Mouse (Mus musculus): ENCODE measurements around the gene Selplg. TPM values are rescaled to one million over a fixed set of nuclear protein-coding genes. Genes with fewer than 3 reads are reported as not detected.

Selplg gene
- total RNA-seq, 2 experiments from 2014 or later, result 109 to 288 TPM

DNA sequence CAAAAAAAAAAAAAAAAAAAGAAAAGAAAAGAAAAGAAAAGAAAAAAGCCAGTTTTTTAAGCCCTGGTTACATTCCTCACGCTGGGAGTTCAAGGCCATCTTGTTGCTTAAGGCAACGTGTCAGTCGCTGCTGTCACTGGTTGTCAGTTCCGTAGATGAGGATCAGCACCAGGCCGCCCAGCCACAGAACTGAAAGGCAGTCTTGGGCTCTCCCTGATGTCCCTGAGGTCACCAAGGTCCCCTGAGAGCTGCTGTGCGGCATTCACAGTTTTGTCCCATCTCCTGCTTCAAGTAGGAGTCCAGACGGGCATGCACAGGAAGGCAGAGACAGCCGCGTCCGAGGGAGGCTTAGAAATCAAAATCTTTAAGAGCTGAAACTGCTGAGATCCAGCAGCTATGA lies 56.9 kb downstream of the Selplg start:
- ATAC-seq (replicated peaks; ENCODE audit: poor library complexity, severe bottlenecking), result no peak

DNA sequence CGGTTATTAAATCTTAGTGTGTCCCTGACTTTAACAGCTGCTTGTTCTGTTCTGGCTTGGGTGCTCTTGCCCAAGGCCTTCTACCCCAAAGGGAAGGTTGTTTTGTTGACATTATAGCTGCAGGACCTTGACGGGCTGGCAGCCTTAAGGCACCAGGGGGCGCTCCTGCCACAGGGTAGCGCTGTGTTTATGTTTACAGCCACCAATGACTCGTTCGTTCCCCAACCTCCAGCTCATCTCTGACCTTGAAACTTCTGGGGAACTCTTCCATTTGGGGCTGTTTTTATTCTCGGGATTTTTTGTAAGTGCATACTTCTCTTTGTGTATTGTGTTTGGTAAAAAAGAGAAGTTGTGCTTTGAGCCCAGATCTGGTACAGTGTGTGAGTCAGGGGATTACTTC lies 58.8 kb downstream of the Selplg start:
- ATAC-seq (replicated peaks; ENCODE audit: poor library complexity, severe bottlenecking), result peak; percentile 38

DNA sequence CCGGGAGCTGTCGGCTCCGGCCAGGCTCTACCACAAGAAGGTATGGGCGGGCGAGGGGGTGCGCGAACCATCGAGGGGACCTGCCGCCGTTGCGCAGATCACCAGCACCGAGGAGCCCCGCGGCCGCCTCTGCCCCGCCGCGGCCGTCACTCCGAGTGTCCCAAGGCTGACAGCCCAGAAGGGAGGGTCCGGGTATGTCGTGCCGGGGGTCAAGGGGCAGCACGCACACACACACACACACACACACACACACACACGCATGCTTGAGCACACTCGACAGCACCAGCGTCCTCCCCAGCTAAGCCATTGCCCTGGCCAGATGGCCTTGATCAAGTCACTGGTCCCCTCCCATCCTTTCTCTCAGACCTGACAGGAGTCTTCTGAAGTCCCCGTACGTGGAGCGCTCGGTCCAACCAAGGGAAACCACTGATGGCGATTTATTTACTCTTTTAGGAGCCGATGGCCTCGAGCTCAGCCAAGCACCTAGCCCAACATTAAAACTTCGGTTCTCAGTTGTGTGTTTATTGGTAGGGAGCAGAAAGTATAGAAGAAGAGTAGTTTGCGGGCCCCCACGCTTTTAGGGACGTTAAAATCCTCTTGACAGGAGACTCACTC lies 59.4 kb downstream of the Selplg start:
- ATAC-seq (replicated peaks; ENCODE audit: poor library complexity, severe bottlenecking), result no peak

DNA sequence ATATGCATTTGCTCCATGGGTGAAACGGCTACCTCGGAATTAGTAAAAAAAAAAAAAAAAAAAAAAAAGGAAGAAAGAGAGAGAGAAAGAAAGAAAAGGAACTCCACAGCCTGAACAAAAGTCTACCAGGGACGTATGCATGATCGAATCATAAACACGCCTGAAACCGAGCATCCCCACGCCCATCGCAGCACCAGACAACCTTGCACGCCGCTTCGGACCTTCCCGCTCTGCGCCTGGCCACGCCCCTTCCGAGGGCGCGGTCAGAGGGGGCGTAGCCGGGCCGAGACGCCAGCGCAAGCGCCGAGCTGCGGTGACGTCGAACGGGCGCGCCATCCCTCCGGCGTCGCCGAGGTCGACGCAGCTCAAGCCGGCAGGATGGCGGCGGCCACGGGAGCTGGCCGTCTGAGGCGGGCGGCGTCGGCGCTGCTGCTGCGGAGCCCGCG lies 60.0 kb downstream of the Selplg start, which contains the start of the genes Sart3 and Iscu:
Gene Sart3 (minus strand): TSS at position 61 of the 446 bp plus-strand sequence.
Gene Iscu (plus strand): TSS at position 299 of the 446 bp plus-strand sequence.
- ATAC-seq (replicated peaks; ENCODE audit: poor library complexity, severe bottlenecking), result peak; percentile 59

DNA sequence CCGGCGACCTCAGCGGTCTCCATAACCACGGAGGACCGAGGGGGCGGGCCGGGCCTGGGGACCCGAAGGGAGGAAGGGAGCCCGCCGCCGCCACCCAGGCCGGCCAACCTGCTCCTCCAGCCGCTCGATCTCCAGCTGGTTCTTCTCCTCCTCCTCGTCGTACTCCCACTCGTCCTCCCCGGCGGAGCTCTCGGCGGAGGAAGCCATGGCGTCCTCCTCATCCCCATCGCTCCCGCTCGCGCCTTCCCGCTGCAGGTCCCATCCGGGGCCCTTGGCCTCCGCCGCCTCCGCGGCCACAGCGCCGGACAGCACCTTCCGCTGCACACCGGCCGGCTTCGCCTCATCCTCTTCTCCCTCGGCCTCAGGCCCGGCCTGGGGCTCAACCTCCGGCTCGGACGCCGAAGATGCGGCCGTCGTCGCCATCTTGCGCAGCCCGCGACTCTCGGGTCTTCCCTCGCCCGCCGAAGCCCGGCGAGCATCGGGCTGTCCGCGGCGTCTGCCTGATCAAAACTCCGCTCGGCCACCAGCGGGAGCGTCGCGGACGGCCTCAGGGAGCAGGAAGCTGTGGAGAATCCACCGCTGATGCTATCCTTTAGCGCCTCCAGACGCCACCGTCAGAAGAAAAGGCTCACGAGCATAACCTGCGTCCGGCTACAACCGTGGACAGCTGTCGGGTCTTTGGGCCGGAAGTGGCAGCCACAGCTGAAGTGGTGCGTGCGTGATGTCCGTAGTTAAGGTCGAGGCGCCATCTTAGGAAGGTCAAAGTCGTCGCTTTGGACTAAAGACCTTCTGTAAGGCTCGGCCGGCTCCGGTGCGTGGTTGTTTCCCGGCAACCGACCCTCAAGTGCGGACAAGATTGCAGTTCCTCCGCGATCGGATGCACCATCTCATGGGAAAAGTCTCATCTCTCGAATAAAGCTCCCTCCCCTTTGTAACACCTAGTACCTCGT lies 61.0 kb downstream of the Selplg start:
- peak; percentile 56 for ATAC-seq (replicated peaks; ENCODE audit: poor library complexity, severe bottlenecking)

DNA sequence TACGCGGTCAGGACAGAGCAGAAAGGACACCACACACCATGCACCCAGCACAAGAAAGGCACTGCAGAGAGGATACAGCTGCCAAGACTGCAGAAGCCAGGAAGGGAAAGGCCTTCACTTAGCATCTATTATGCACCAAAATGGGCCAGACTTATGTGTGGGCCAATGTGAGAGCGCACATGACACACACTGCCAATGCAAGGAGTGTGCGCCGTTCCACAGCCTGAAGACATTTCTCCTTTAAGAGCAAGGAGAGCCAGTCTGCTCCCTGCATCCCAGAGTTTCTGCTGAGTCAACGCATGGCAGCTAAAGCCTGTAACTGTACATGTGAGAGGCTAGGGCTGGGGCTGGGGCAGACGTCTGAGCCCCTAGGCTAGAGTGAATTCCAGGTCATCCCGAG lies 63.6 kb downstream of the Selplg start:
- no peak for ATAC-seq (replicated peaks; ENCODE audit: poor library complexity, severe bottlenecking)

Other genes starting within 250 kb of the Selplg start
- gene Cmklr1, start 182.2 kb downstream of the Selplg start, total RNA-seq (2014; fragmentation: Nextera tagmentation), result 1.7 TPM in 1 of 2 replicates, not detected in the other
- not detected in 2 replicates for gene Cmklr1, start 182.2 kb downstream of the Selplg start, total RNA-seq (2017)
- gene 1700069L16Rik, start 107.9 kb downstream of the Selplg start, total RNA-seq (2014; fragmentation: Nextera tagmentation), result not detected in 2 replicates
- not detected in 2 replicates for gene 1700069L16Rik, start 107.9 kb downstream of the Selplg start, total RNA-seq (2017)
- gene Ficd, start 96.8 kb downstream of the Selplg start, total RNA-seq (2014; fragmentation: Nextera tagmentation), result 1.6 and 3.7 TPM in 2 replicates
- gene Ficd, start 96.8 kb downstream of the Selplg start, total RNA-seq (2017), result 0.77 and 1.9 TPM in 2 replicates
- 29.2 and 29.7 TPM in 2 replicates for gene Sart3, start 60.1 kb downstream of the Selplg start, total RNA-seq (2014; fragmentation: Nextera tagmentation)
- 31.1 and 38.5 TPM in 2 replicates for gene Sart3, start 60.1 kb downstream of the Selplg start, total RNA-seq (2017)
- 81.9 and 100 TPM in 2 replicates for gene Iscu, start 59.9 kb downstream of the Selplg start, total RNA-seq (2014; fragmentation: Nextera tagmentation)
- gene Iscu, start 59.9 kb downstream of the Selplg start, total RNA-seq (2017), result 101 and 111 TPM in 2 replicates
- 11.1 and 13.4 TPM in 2 replicates for gene Tmem119, start 32.1 kb downstream of the Selplg start, total RNA-seq (2014; fragmentation: Nextera tagmentation)
- 4.2 and 7.8 TPM in 2 replicates for gene Tmem119, start 32.1 kb downstream of the Selplg start, total RNA-seq (2017)
- 55.8 and 64.9 TPM in 2 replicates for gene Coro1c, start 76.1 kb upstream of the Selplg start, total RNA-seq (2014; fragmentation: Nextera tagmentation)
- 80.5 and 102 TPM in 2 replicates for gene Coro1c, start 76.1 kb upstream of the Selplg start, total RNA-seq (2017)
- 5.9 and 15.0 TPM in 2 replicates for gene Ssh1, start 161.2 kb upstream of the Selplg start, total RNA-seq (2014; fragmentation: Nextera tagmentation)
- 1.9 and 2.4 TPM in 2 replicates for gene Ssh1, start 161.2 kb upstream of the Selplg start, total RNA-seq (2017)
- gene Dao, start 171.1 kb upstream of the Selplg start, total RNA-seq (2014; fragmentation: Nextera tagmentation), result not detected in 2 replicates
- not detected in 2 replicates for gene Dao, start 171.1 kb upstream of the Selplg start, total RNA-seq (2017)
- 5.5 and 6.5 TPM in 2 replicates for gene Usp30, start 232.8 kb upstream of the Selplg start, total RNA-seq (2014; fragmentation: Nextera tagmentation)
- 3.0 and 5.6 TPM in 2 replicates for gene Usp30, start 232.8 kb upstream of the Selplg start, total RNA-seq (2017)

Measured in granulocyte monocyte progenitor cell, adult 5-6 weeks (primary cell).